Mouse (Mus musculus) myocyte (in vitro differentiated cells): ENCODE measurements at regions not wholly inside any gene's neighbourhood (a gene's known extent, or its start where the extent isn't known, plus 50 kb on each side); places are given as distances from the start of the nearest gene placed in this dataset.
A peak's percentile ranks its signal among the peaks of the same experiment; 100 is the strongest.

ENCODE experiments used
- H3K27me3 ChIP-seq: one replicate; pipeline ENCODE4 v1.6.1; 2011; ENCODE audit not compliant: control insufficient read depth, insufficient read depth, insufficient read length
- H3K36me3 ChIP-seq: one replicate; pipeline ENCODE4 v1.6.1; 2011; ENCODE audit not compliant: control insufficient read depth, insufficient read depth
- H3K4me2 ChIP-seq: one replicate; pipeline ENCODE4 v1.6.1; 2011; ENCODE audit warnings: low read depth, control low read depth
- H3K4me3 ChIP-seq: one replicate; pipeline ENCODE4 v1.5.1; 2011; ENCODE audit warnings: mild to moderate bottlenecking, control low read depth, moderate library complexity
- H3K79me2 ChIP-seq: one replicate; pipeline ENCODE4 v1.6.1; 2011; ENCODE audit not compliant: control insufficient read depth, insufficient read depth
- H3ac ChIP-seq: one replicate; pipeline ENCODE4 v1.6.1; 2011; ENCODE audit not compliant: control insufficient read depth, insufficient read length
- CEBPB ChIP-seq: IDR thresholded peaks from 2 replicates; pipeline ENCODE4 v1.6.1; 2011; ENCODE audit warnings: mild to moderate bottlenecking, moderate library complexity; ENCODE audit not compliant: poor library complexity, insufficient read depth, severe bottlenecking
- MYOD1 ChIP-seq, 3 experiments: IDR thresholded peaks; one replicate each; pipeline ENCODE4 v1.6.1; 2011; ENCODE audit warnings: control low read depth in 2 of 3, low read depth in 2 of 3, mild to moderate bottlenecking in 2 of 3, moderate library complexity in 1 of 3; ENCODE audit not compliant: insufficient read length in 2 of 3, control insufficient read depth in 1 of 3
- POLR2A ChIP-seq: IDR thresholded peaks from one replicate; pipeline ENCODE4 v1.6.1; 2011; ENCODE audit warnings: low read depth, mild to moderate bottlenecking, control low read depth, moderate library complexity; ENCODE audit not compliant: insufficient read length
- SRF ChIP-seq: IDR thresholded peaks from one replicate; pipeline ENCODE4 v1.6.1; 2011; ENCODE audit warnings: low read depth; ENCODE audit not compliant: control insufficient read depth, insufficient read length
- TCF3 ChIP-seq: IDR thresholded peaks from one replicate; pipeline ENCODE4 v1.6.1; 2011; ENCODE audit warnings: low read depth, control low read depth; ENCODE audit not compliant: insufficient read length

GRCm38 (mm10) chrX:99198961-99199631 lies 63.2 kb downstream of the Efnb1 start:
- Histone ChIP-seq H3K27me3 (no peaks in the 10 kb centered on the region), H3K4me3 (no peak overlapping the region), H3K79me2 (no peaks in the 10 kb centered on the region), H3K4me2 (peak overlapping the region; percentile 60), H3K36me3 (no peaks in the 10 kb centered on the region), H3ac (no peak overlapping the region)
- TF ChIP-seq TCF3 (no peak), POLR2A (no peak), SRF (no peak), CEBPB (no peak), MYOD1 (IDR thresholded peaks at IDR 0.05; ENCODE audit: control insufficient read depth in 1 of 3, insufficient read length in 2 of 3, low read depth in 2 of 3) (no peak)
